Comparison of ENCODE assay signal across 8 mouse cellular contexts in the genomic region with DNA sequence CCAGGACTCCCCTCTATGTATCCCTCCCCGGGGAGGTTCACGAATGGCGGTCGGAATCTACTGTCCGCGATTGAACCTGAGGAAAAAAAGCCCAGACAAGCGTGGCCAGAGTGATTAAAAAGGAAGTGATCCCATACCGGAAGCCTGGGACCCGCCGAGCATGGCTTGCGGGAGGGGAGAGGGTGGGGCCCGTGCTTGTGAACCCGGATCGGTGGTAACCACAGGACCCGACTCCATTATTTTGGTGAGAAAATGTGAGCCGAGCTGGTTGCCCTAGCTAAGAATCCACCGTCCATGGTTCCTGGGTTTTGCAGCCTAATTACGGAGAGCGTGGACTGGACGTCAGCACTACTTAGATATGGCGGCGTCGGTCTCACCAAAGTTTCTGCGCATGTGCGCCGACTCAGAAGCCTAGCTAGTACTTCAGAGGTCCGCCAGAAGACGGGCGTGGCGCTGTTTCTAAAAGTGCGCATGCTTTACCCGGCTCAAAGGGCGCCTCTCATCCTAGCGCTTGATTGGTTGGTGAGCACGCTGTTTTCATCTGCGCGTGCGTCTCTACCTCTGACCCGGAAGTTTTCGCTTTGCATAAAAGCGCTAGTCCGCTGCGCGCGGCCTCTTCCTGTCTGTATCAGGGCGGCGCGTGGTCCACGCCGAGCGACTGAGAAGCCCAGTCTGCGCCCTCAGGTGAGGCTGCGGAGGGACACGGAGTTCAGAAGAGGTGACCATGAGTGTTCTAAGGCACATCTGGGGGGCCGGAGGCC. TPM values are rescaled to one million over a fixed set of nuclear protein-coding genes. Genes with fewer than 3 reads are reported as not detected.
A peak's percentile ranks its signal among the peaks of the same experiment; 100 is the strongest.
DNase-seq lines count a peak whose midpoint lies in the region; ATAC-seq and TF ChIP-seq lines count a peak whose summit lies in the region.

A gene (plus strand): TSS at position 586 of the 761 bp plus-strand sequence.

- peak; percentile 98 for ATAC-seq in kidney, embryonic 14.5 days (ENCODE audit: low FRiP score, low TSS enrichment)
- peak; percentile 98 for ATAC-seq in limb, embryonic 15.5 days (ENCODE audit: insufficient number of reproducible peaks, low FRiP score, low TSS enrichment, low read depth)

- peak within 1 kb of the TSS; percentile 95 for H3K4me3 ChIP-seq in bone marrow macrophage, adult 2 months (ENCODE audit: insufficient read depth, low read length)
- H3K4me3 ChIP-seq in embryonic fibroblast, embryonic 13.5 days (ENCODE audit: insufficient read depth, low read length) = peak within 1 kb of the TSS; percentile 97
- peak within 1 kb of the TSS; percentile 74 for H3K4me3 ChIP-seq in kidney, embryonic 14.5 days (ENCODE audit: low read length)
- H3K4me3 ChIP-seq in limb, embryonic 15.5 days = peak within 1 kb of the TSS; percentile 93

- 0 out of 2 replicates have a peak, but pooled peaks have one; percentile 14 for TF ChIP-seq CTCF in bone marrow macrophage, adult 2 months (IDR thresholded peaks at IDR 0.05; ENCODE audit: low read depth, low read length)
- no peak for TF ChIP-seq CTCF in embryonic fibroblast, embryonic 13.5 days (IDR thresholded peaks at IDR 0.05; ENCODE audit: borderline replicate concordance, insufficient read depth, low read length)

- under 1% methylated on average over 55 of the region's 55 CpGs for WGBS in kidney, embryonic 14.5 days
- under 1% methylated on average over 55 of the region's 55 CpGs for WGBS in limb, embryonic 15.5 days

- peaks cover 39% of the 10 kb centered on the region for H3K36me3 ChIP-seq in kidney, embryonic 14.5 days (ENCODE audit: control insufficient read depth, insufficient read depth, low read length)
- peaks cover 38% of the 10 kb centered on the region for H3K36me3 ChIP-seq in limb, embryonic 15.5 days

- peak within 1 kb of the TSS; percentile 95 for H3K27ac ChIP-seq in bone marrow macrophage, adult 2 months (ENCODE audit: insufficient read depth, low read depth, low read length)
- H3K27ac ChIP-seq in embryonic fibroblast, embryonic 13.5 days (ENCODE audit: insufficient read depth, low read length) = peak within 1 kb of the TSS; percentile 98
- H3K27ac ChIP-seq in kidney, embryonic 14.5 days (ENCODE audit: low read depth, low read length) = peak within 1 kb of the TSS; percentile 94
- H3K27ac ChIP-seq in limb, embryonic 15.5 days = peak within 1 kb of the TSS; percentile 98

- peaks cover 3% of the 10 kb centered on the region; the same call in 1 of the 2 replicates for H3K4me1 ChIP-seq in bone marrow macrophage, adult 2 months (ENCODE audit: control insufficient read depth, insufficient read depth, low read length)
- 0 out of 2 replicates have a peak, but pooled peaks cover 3% of the 10 kb centered on the region for H3K4me1 ChIP-seq in embryonic fibroblast, embryonic 13.5 days (ENCODE audit: control insufficient read depth, insufficient read depth, low read length)
- peaks cover 14% of the 10 kb centered on the region; the same call in 1 of the 2 replicates for H3K4me1 ChIP-seq in kidney, embryonic 14.5 days (ENCODE audit: control insufficient read depth, insufficient read depth, low read length)
- H3K4me1 ChIP-seq in limb, embryonic 15.5 days = peaks cover 25% of the 10 kb centered on the region

- peak; percentile 99 for DNase-seq in A20 (ENCODE audit: low read depth, low spot score)
- DNase-seq in heart, adult 9 months (ENCODE audit: low spot score in 2 of 2) = peak; percentile 99
- DNase-seq in monocyte, adult 2 months (ENCODE audit: low read depth in 1 of 2, low spot score in 2 of 2) = peak; percentile 96 to 98
- peak; percentile 98 to 99 for DNase-seq in spleen, postnatal 36 days (ENCODE audit: low spot score in 2 of 2)

- TF ChIP-seq POLR2A in bone marrow macrophage, adult 2 months (IDR thresholded peaks at IDR 0.05; ENCODE audit: borderline replicate concordance, low read depth, low read length) = peak; percentile 72
- TF ChIP-seq POLR2A in embryonic fibroblast, embryonic 13.5 days (IDR thresholded peaks at IDR 0.05; ENCODE audit: low read depth, low read length) = peak; percentile 82

- peak within 1 kb of the TSS; percentile 90 for H3K9ac ChIP-seq in kidney, embryonic 14.5 days (ENCODE audit: low read depth, low read length)
- H3K9ac ChIP-seq in limb, embryonic 15.5 days = peak within 1 kb of the TSS; percentile 92

- no peaks in the 10 kb centered on the region for H3K9me3 ChIP-seq in kidney, embryonic 14.5 days (ENCODE audit: control insufficient read depth, low read length)
- H3K9me3 ChIP-seq in limb, embryonic 15.5 days = no peaks in the 10 kb centered on the region

- H3K27me3 ChIP-seq in kidney, embryonic 14.5 days (ENCODE audit: control insufficient read depth, insufficient read depth, low read length) = no peaks in the 10 kb centered on the region
- H3K27me3 ChIP-seq in limb, embryonic 15.5 days = peaks cover 18% of the 10 kb centered on the region; the same call in 1 of the 2 replicates

- peak within 1 kb of the TSS; percentile 91 for H3K4me2 ChIP-seq in kidney, embryonic 14.5 days (replicated peaks; ENCODE audit: low read depth, low read length)
- H3K4me2 ChIP-seq in limb, embryonic 15.5 days = peak within 1 kb of the TSS; percentile 82

RNA-seq across cellular contexts. Expression of the gene that starts here (rescaled TPM):
- polyA plus RNA-seq in bone marrow macrophage, adult 2 months (2012; ENCODE audit: insufficient read depth, insufficient read length, missing spikeins) = 1,220 and 1,261 TPM in 2 replicates
- 1,341 and 1,449 TPM in 2 replicates for polyA plus RNA-seq in embryonic fibroblast, embryonic 13.5 days (2011; ENCODE audit: insufficient read length, low read depth, missing spikeins)
- polyA plus RNA-seq in kidney, embryonic 14.5 days (2014; fragmentation: Nextera tagmentation; extraction: Ambion mirVana) = 1,360 and 1,560 TPM in 2 replicates
- 887 and 1,056 TPM in 2 replicates for polyA plus RNA-seq in limb, embryonic 15.5 days (2015; fragmentation: Nextera tagmentation; extraction: Ambion mirVana)

Comparison
In these comparisons a context has a peak if more than half of its experiments do, and no peak if none do; other contexts are left out.
1. Peak in every context shown above with its lines: DNase-seq, ATAC-seq, H3K4me3 ChIP-seq and H3K27ac ChIP-seq.